Mouse (Mus musculus): ENCODE measurements around the gene Clcnkb. TPM values are rescaled to one million over a fixed set of nuclear protein-coding genes. Genes with fewer than 3 reads are reported as not detected.

Gene Clcnkb
- polyA plus RNA-seq, 1 experiment from 2014 or later: 0.99 TPM

Other genes starting within 250 kb of the Clcnkb start
- 2.3 and 3.0 TPM in 2 replicates for gene Rsg1, start 202.1 kb downstream of the Clcnkb start, polyA plus RNA-seq (2015; fragmentation: Nextera tagmentation; extraction: Ambion mirVana)
- 2.2 and 3.1 TPM in 2 replicates for gene Arhgef19, start 176.5 kb downstream of the Clcnkb start, polyA plus RNA-seq (2015; fragmentation: Nextera tagmentation; extraction: Ambion mirVana)
- 4.0 and 4.3 TPM in 2 replicates for gene Epha2, start 114.8 kb downstream of the Clcnkb start, polyA plus RNA-seq (2015; fragmentation: Nextera tagmentation; extraction: Ambion mirVana)
- gene Fam131c, start 47.8 kb downstream of the Clcnkb start, polyA plus RNA-seq (2015; fragmentation: Nextera tagmentation; extraction: Ambion mirVana): 1.2 TPM in 2 replicates
- 0.10 TPM in 1 of 2 replicates, not detected in the other for gene Clcnka, start 17.3 kb downstream of the Clcnkb start, polyA plus RNA-seq (2015; fragmentation: Nextera tagmentation; extraction: Ambion mirVana)
- gene Hspb7, start 4.8 kb upstream of the Clcnkb start, polyA plus RNA-seq (2015; fragmentation: Nextera tagmentation; extraction: Ambion mirVana): 183 and 184 TPM in 2 replicates
- not detected in 2 replicates for gene Srarp, start 20.1 kb upstream of the Clcnkb start, polyA plus RNA-seq (2015; fragmentation: Nextera tagmentation; extraction: Ambion mirVana)
- 23.3 and 23.4 TPM in 2 replicates for gene Zbtb17, start 28.6 kb upstream of the Clcnkb start, polyA plus RNA-seq (2015; fragmentation: Nextera tagmentation; extraction: Ambion mirVana)
- gene Spen, start 122.6 kb upstream of the Clcnkb start, polyA plus RNA-seq (2015; fragmentation: Nextera tagmentation; extraction: Ambion mirVana): 5.1 and 6.6 TPM in 2 replicates
- gene Fblim1, start 190.1 kb upstream of the Clcnkb start, polyA plus RNA-seq (2015; fragmentation: Nextera tagmentation; extraction: Ambion mirVana): 55.3 and 55.9 TPM in 2 replicates
- gene Tmem82, start 202.6 kb upstream of the Clcnkb start, polyA plus RNA-seq (2015; fragmentation: Nextera tagmentation; extraction: Ambion mirVana): 0.44 and 0.62 TPM in 2 replicates
- 0.37 and 0.49 TPM in 2 replicates for gene Slc25a34, start 207.8 kb upstream of the Clcnkb start, polyA plus RNA-seq (2015; fragmentation: Nextera tagmentation; extraction: Ambion mirVana)
- gene Plekhm2, start 248.9 kb upstream of the Clcnkb start, polyA plus RNA-seq (2015; fragmentation: Nextera tagmentation; extraction: Ambion mirVana): 4.9 and 5.1 TPM in 2 replicates